In the genomic region with DNA sequence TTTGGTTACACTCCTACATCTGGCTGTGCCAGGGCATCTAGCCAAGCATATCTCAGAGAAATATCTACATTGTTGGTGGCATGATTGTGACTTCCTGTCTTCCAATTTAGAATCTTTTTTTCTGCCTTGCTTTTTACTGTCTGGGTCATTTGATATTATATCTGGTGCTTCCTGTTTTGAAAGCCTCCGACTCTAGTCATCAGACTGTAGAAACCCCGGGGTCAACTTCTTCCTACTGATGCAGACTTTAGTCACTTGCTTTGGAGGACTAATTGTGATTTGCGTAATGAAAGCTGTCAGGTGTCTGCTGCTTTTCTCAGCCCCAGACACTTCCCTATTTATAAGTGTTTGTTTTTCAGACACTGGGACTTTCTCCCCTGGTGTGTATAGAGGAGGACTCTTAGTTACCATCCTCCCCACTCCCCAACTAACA, we compare ENCODE assay signal across 11 mouse cellular contexts.
DNase-seq lines count a peak whose midpoint lies in the region; ATAC-seq lines count a peak whose summit lies in the region.
"Had no signal": no experiment of that assay in that cellular context is flagged by ENCODE, and none has a peak within 500 bp of the region (broad histone marks: within the 10 kb centered on the region; RNA-seq: fewer than 3 reads in every experiment).

No protein-coding gene starts in this region.

- peak; percentile 12 to 68 for DNase-seq in heart, adult 9 months (ENCODE audit: low spot score in 2 of 2)
- DNase-seq in CD4-positive helper T cell, adult 2 months (ENCODE audit: low read depth, low spot score) = peak; percentile 53
- no peak for DNase-seq in ovary, adult 18-20 months (ENCODE audit: low spot score)
- DNase-seq in right cerebral cortex, postnatal 25 days = no peak
- no peak for DNase-seq in cerebellum, postnatal 10 days
- DNase-seq: adrenal gland, adult 2 months; layer of hippocampus, postnatal 36 days had no signal

- H3K27ac ChIP-seq in heart, embryonic 11.5 days (ENCODE audit: low read depth, low read length) = no peak overlapping the region
- H3K27ac ChIP-seq in macrophage = peak overlapping the region; percentile 75
- H3K27ac ChIP-seq: neural tube, embryonic 15.5 days had no signal

- ATAC-seq in heart, embryonic 11.5 days (replicated peaks; ENCODE audit: insufficient number of reproducible peaks, low FRiP score, low TSS enrichment) = no peak
- peak; percentile 92 for ATAC-seq in granulocyte monocyte progenitor cell, adult 5-6 weeks (replicated peaks; ENCODE audit: poor library complexity, severe bottlenecking)

- no peaks in the 10 kb centered on the region for H3K4me1 ChIP-seq in heart, embryonic 11.5 days (ENCODE audit: control insufficient read depth, insufficient read depth, low read length)
- H3K4me1 ChIP-seq: neural tube, embryonic 15.5 days had no signal

- H3K4me2 ChIP-seq in heart, embryonic 11.5 days = no peak overlapping the region
- H3K4me2 ChIP-seq: neural tube, embryonic 15.5 days had no signal

- no peak overlapping the region for H3K4me3 ChIP-seq in heart, embryonic 11.5 days (ENCODE audit: low read depth, low read length)
- no peak overlapping the region for H3K4me3 ChIP-seq in macrophage (ENCODE audit: inconsistent target)
- H3K4me3 ChIP-seq: neural tube, embryonic 15.5 days had no signal

- no peak overlapping the region for H3K9ac ChIP-seq in heart, embryonic 11.5 days (ENCODE audit: low read depth, low read length)
- H3K9ac ChIP-seq: neural tube, embryonic 15.5 days had no signal

- no peaks in the 10 kb centered on the region for H3K27me3 ChIP-seq in heart, embryonic 11.5 days (ENCODE audit: control insufficient read depth, insufficient read depth, low read length)
- H3K27me3 ChIP-seq: neural tube, embryonic 15.5 days had no signal

- H3K79me2 ChIP-seq in macrophage (ENCODE audit: inconsistent target) = no peaks in the 10 kb centered on the region

- no peaks in the 10 kb centered on the region for H3K36me3 ChIP-seq in heart, embryonic 11.5 days (ENCODE audit: control insufficient read depth, insufficient read depth, low read length)
- no peaks in the 10 kb centered on the region for H3K36me3 ChIP-seq in macrophage (ENCODE audit: inconsistent target)
- H3K36me3 ChIP-seq: neural tube, embryonic 15.5 days had no signal

- no peaks in the 10 kb centered on the region for H3K9me3 ChIP-seq in heart, embryonic 11.5 days (replicated peaks; ENCODE audit: control insufficient read depth, low read length)
- H3K9me3 ChIP-seq: neural tube, embryonic 15.5 days had no signal

- WGBS in heart, embryonic 11.5 days (ENCODE audit: insufficient replicate concordance) = 49% methylated on average over 3 of the region's 3 CpGs
- whole genome bisulfite sequencing in macrophage (ENCODE audit: missing documents) = 0% methylated on average over 3 of the region's 3 CpGs

Comparison
In these comparisons a context has a peak if more than half of its experiments do, and no peak if none do; other contexts are left out.
1. DNase-seq: peak in heart, adult 9 months (2 of 2) and CD4-positive helper T cell, adult 2 months (single experiment); none in ovary, adult 18-20 months (single experiment), right cerebral cortex, postnatal 25 days (single experiment) and cerebellum, postnatal 10 days (0 of 2).